Comparison of ENCODE assay signal across 10 mouse cellular contexts in genomic region chrX:48383643-48384042, GRCm38 (mm10). TPM values are rescaled to one million over a fixed set of nuclear protein-coding genes. Genes with fewer than 3 reads are reported as not detected.
DNase-seq lines count a peak whose midpoint lies in the region; ATAC-seq and TF ChIP-seq lines count a peak whose summit lies in the region.
"Had no signal": no experiment of that assay in that cellular context is flagged by ENCODE, and none has a peak within 500 bp of the region (broad histone marks: within the 10 kb centered on the region; RNA-seq: fewer than 3 reads in every experiment).

No protein-coding gene starts in this region.

- H3K9me3 ChIP-seq in midbrain, embryonic 14.5 days (ENCODE audit: control insufficient read depth, low read length) = no peaks in the 10 kb centered on the region
- H3K9me3 ChIP-seq in midbrain, embryonic 16.5 days (replicated peaks; ENCODE audit: control insufficient read depth, low read length, poor library complexity, severe bottlenecking) = no peaks in the 10 kb centered on the region
- H3K9me3 ChIP-seq: heart, embryonic 13.5 days; midbrain, embryonic 12.5 days had no signal

- DNase-seq in adrenal gland, adult (ENCODE audit: inconsistent age in 2 of 2, low spot score in 1 of 2) = peak; percentile 35 to 81
- no peak for DNase-seq in adrenal gland, adult 8-10 months
- peak; percentile 53 for DNase-seq in midbrain, embryonic 14.5 days
- peak; percentile 36 for DNase-seq in cerebellum, adult 9-10 months
- DNase-seq in heart, adult 9 months (ENCODE audit: low spot score in 2 of 2) = peak; percentile 33 to 44
- DNase-seq in lung, adult 18-20 months = peak; percentile 12 to 30

- no peak overlapping the region for H3K4me2 ChIP-seq in midbrain, embryonic 14.5 days (ENCODE audit: low read length)
- no peak overlapping the region for H3K4me2 ChIP-seq in midbrain, embryonic 16.5 days (ENCODE audit: low read length)
- H3K4me2 ChIP-seq: heart, embryonic 13.5 days; midbrain, embryonic 12.5 days had no signal

- H3K4me1 ChIP-seq in midbrain, embryonic 14.5 days (ENCODE audit: control insufficient read depth, insufficient read depth, low read length) = no peaks in the 10 kb centered on the region
- no peaks in the 10 kb centered on the region for H3K4me1 ChIP-seq in midbrain, embryonic 16.5 days (ENCODE audit: control insufficient read depth, insufficient read depth, low read length)
- no peaks in the 10 kb centered on the region for H3K4me1 ChIP-seq in small intestine, adult 2 months (ENCODE audit: control insufficient read depth, insufficient read depth, insufficient read length, low read length)
- H3K4me1 ChIP-seq: heart, embryonic 13.5 days had no signal

- TF ChIP-seq CTCF in small intestine, adult 2 months (IDR thresholded peaks at IDR 0.05; ENCODE audit: extremely low read depth, insufficient read length, insufficient replicate concordance, low read depth, low read length) = peak; percentile 70

- H3K9ac ChIP-seq in midbrain, embryonic 14.5 days (replicated peaks; ENCODE audit: low read length) = no peak overlapping the region
- no peak overlapping the region for H3K9ac ChIP-seq in midbrain, embryonic 16.5 days (ENCODE audit: low read depth, low read length)
- H3K9ac ChIP-seq: heart, embryonic 13.5 days; midbrain, embryonic 12.5 days had no signal

- no peak for TF ChIP-seq POLR2A in small intestine, adult 2 months (IDR thresholded peaks at IDR 0.05; ENCODE audit: low read depth, low read length)

- no peak overlapping the region for H3K27ac ChIP-seq in midbrain, embryonic 14.5 days (replicated peaks; ENCODE audit: low read depth, low read length)
- no peak overlapping the region for H3K27ac ChIP-seq in midbrain, embryonic 16.5 days (ENCODE audit: low read length)
- H3K27ac ChIP-seq in small intestine, adult 2 months (ENCODE audit: insufficient read depth, low read depth, low read length) = no peak overlapping the region
- H3K27ac ChIP-seq: heart, embryonic 13.5 days; midbrain, embryonic 12.5 days had no signal

- H3K36me3 ChIP-seq in midbrain, embryonic 14.5 days (ENCODE audit: control insufficient read depth, insufficient read depth, low read length) = peaks cover 38% of the 10 kb centered on the region
- H3K36me3 ChIP-seq in midbrain, embryonic 16.5 days (ENCODE audit: control insufficient read depth, insufficient read depth, low read length) = peaks cover 14% of the 10 kb centered on the region
- H3K36me3 ChIP-seq in small intestine, adult 2 months (ENCODE audit: control insufficient read depth, insufficient read depth, low read length) = peaks cover 34% of the 10 kb centered on the region

- no peaks in the 10 kb centered on the region for H3K27me3 ChIP-seq in midbrain, embryonic 14.5 days (ENCODE audit: control insufficient read depth, insufficient read depth, low read length)
- no peaks in the 10 kb centered on the region for H3K27me3 ChIP-seq in midbrain, embryonic 16.5 days (ENCODE audit: control insufficient read depth, insufficient read depth, low read depth, low read length)
- no peaks in the 10 kb centered on the region for H3K27me3 ChIP-seq in small intestine, adult 2 months (ENCODE audit: control insufficient read depth, insufficient read depth, low read length)
- H3K27me3 ChIP-seq: heart, embryonic 13.5 days; midbrain, embryonic 12.5 days had no signal

- no peak for ATAC-seq in midbrain, embryonic 14.5 days (ENCODE audit: low FRiP score, low TSS enrichment)
- ATAC-seq in midbrain, embryonic 16.5 days = no peak

- no peak overlapping the region for H3K4me3 ChIP-seq in midbrain, embryonic 14.5 days (replicated peaks; ENCODE audit: low read depth, low read length)
- no peak overlapping the region for H3K4me3 ChIP-seq in midbrain, embryonic 16.5 days (ENCODE audit: low read depth, low read length)
- H3K4me3 ChIP-seq in small intestine, adult 2 months (ENCODE audit: low read depth, low read length) = no peak overlapping the region
- H3K4me3 ChIP-seq: heart, embryonic 13.5 days; midbrain, embryonic 12.5 days had no signal

- WGBS in midbrain, embryonic 14.5 days = 47% methylated on average over 7 of the region's 7 CpGs
- WGBS in midbrain, embryonic 16.5 days = 48% methylated on average over 7 of the region's 7 CpGs
- 44% methylated on average over 7 of the region's 7 CpGs for WGBS in small intestine, adult 2 months

RNA-seq across cellular contexts. Expression of gene Bcorl1, which starts 42.5 kb away (rescaled TPM):
- total RNA-seq in adrenal gland, adult 8-10 months (2022) = 10 to 100 TPM; 10.7 to 13.1 (median 11.5) TPM
- 7.8 and 7.9 TPM in 2 replicates for polyA plus RNA-seq in midbrain, embryonic 14.5 days (2014; fragmentation: Nextera tagmentation; extraction: Ambion mirVana)
- polyA plus RNA-seq in midbrain, embryonic 16.5 days (2015; fragmentation: Nextera tagmentation; extraction: Ambion mirVana) = 6.7 and 8.6 TPM in 2 replicates
- polyA plus RNA-seq in small intestine, adult 2 months (2012; rRNA removed) = 4.4 and 6.8 TPM in 2 replicates
